Mouse (Mus musculus): ENCODE measurements around the gene Vmn1r185.

Gene Vmn1r185

GRCm38 (mm10) chr7:26618364-26618763, at the start of gene Vmn1r185:
Gene Vmn1r185, minus strand, starts transcription at chr7:26618464.
- 81% methylated on average over 1 of the region's 1 CpGs for whole genome bisulfite sequencing

GRCm38 (mm10) chr7:26667466-26667865, 49.2 kb upstream of the Vmn1r185 start:
- 28% methylated on average over 2 of the region's 2 CpGs for WGBS

- 79% methylated on average over 5 of the region's 5 CpGs for WGBS
Measured at GRCm38 (mm10) chr7:26666011-26666410, 47.7 kb upstream of the Vmn1r185 start.

GRCm38 (mm10) chr7:26589774-26590173, 28.5 kb downstream of the Vmn1r185 start:
- 68% methylated on average over 1 of the region's 1 CpGs for WGBS

Measured in cerebral cortex, adult 2 months (tissue).